Mouse (Mus musculus): ENCODE data around the gene Phf10. TPM values are rescaled to one million over a fixed set of nuclear protein-coding genes. Genes with fewer than 3 reads are reported as not detected.
"Not testable (repeated sequence)": the region's sequence is repeated elsewhere in the genome, so short reads cannot be mapped to it uniquely, and the experiment has no call there.

Phf10 gene
- total RNA-seq, 2 experiments from 2014 or later, result 52.1 to 162 TPM

- no peak for ATAC-seq (ENCODE audit: poor library complexity, severe bottlenecking)
These were observed 62.1 kb downstream of the Phf10 start for GRCm38 (mm10) chr17:14898972-14899371.

- not testable (repeated sequence) for ATAC-seq (ENCODE audit: poor library complexity, severe bottlenecking)
These were observed 66.0 kb downstream of the Phf10 start for GRCm38 (mm10) chr17:14895058-14895457.

Other genes starting within 250 kb of the Phf10 start
- not detected in 2 replicates for gene Wdr27, start 18.1 kb downstream of the Phf10 start, total RNA-seq (2015)
- gene Wdr27, start 18.1 kb downstream of the Phf10 start, total RNA-seq (2017), result not detected in 2 replicates
- 27.7 and 30.1 TPM in 2 replicates for gene 1600012H06Rik, start 18.1 kb downstream of the Phf10 start, total RNA-seq (2015)
- 19.7 and 22.4 TPM in 2 replicates for gene 1600012H06Rik, start 18.1 kb downstream of the Phf10 start, total RNA-seq (2017)
- gene 9030025P20Rik, start 17.2 kb upstream of the Phf10 start, total RNA-seq (2015), result 5.9 and 6.3 TPM in 2 replicates
- gene 9030025P20Rik, start 17.2 kb upstream of the Phf10 start, total RNA-seq (2017), result 8.2 and 9.6 TPM in 2 replicates
- 0.80 TPM in 1 of 2 replicates, not detected in the other for gene Gm3417, start 17.5 kb upstream of the Phf10 start, total RNA-seq (2015)
- gene Gm3417, start 17.5 kb upstream of the Phf10 start, total RNA-seq (2017), result not detected in 2 replicates
- gene Gm3435, start 48.9 kb upstream of the Phf10 start, total RNA-seq (2015), result 5.8 and 6.1 TPM in 2 replicates
- gene Gm3435, start 48.9 kb upstream of the Phf10 start, total RNA-seq (2017), result 4.1 and 4.2 TPM in 2 replicates
- gene Ermard, start 79.9 kb upstream of the Phf10 start, total RNA-seq (2015), result 82.8 and 84.3 TPM in 2 replicates
- 45.1 and 59.1 TPM in 2 replicates for gene Ermard, start 79.9 kb upstream of the Phf10 start, total RNA-seq (2017)
- 0.39 and 4.2 TPM in 2 replicates for gene Tcte3, start 80.2 kb upstream of the Phf10 start, total RNA-seq (2015)
- gene Tcte3, start 80.2 kb upstream of the Phf10 start, total RNA-seq (2017), result 0.81 TPM in 1 of 2 replicates, not detected in the other
- 5.4 and 5.7 TPM in 2 replicates for gene Gm3448, start 80.3 kb upstream of the Phf10 start, total RNA-seq (2015)
- 7.0 and 8.3 TPM in 2 replicates for gene Gm3448, start 80.3 kb upstream of the Phf10 start, total RNA-seq (2017)

Data from megakaryocyte, adult 5-6 weeks (primary cell).